Mouse (Mus musculus) forebrain, postnatal 0 days (tissue): ENCODE results near the gene Ltb4r2. TPM values are rescaled to one million over a fixed set of nuclear protein-coding genes. Genes with fewer than 3 reads are reported as not detected.
A peak's percentile ranks its signal among the peaks of the same experiment; 100 is the strongest.

Source experiments
- ATAC-seq: fragments of 200-750 bp; cut with Nextera tagmentation; 2 replicates; pipeline ENCODE4 v1.8.0; 2017; ENCODE audit warnings: mild to moderate bottlenecking, moderate library complexity
- DNase-seq: peaks from one replicate; pipeline ENCODE4 v3.0.0-alpha.2; 2015
- H3K27ac ChIP-seq: fragments of 300-500 bp; sonication (generic); 2 replicates; pipeline ENCODE4 v1.5.1; 2014; ENCODE audit warnings: low read depth, mild to moderate bottlenecking, antibody characterized with exemption, low read length, moderate library complexity, mixed read lengths
- H3K27me3 ChIP-seq: fragments of 300-500 bp; sonication (generic); 2 replicates; pipeline ENCODE4 v1.6.1; 2014; ENCODE audit warnings: mild to moderate bottlenecking, low read length, mixed read lengths; ENCODE audit not compliant: insufficient read depth
- H3K36me3 ChIP-seq: fragments of 300-500 bp; sonication (generic); 2 replicates; pipeline ENCODE4 v1.6.1; 2014; ENCODE audit warnings: mild to moderate bottlenecking, moderate library complexity; ENCODE audit not compliant: insufficient read depth
- H3K4me1 ChIP-seq: fragments of 300-500 bp; sonication (generic); 2 replicates; pipeline ENCODE4 v1.6.1; 2014; ENCODE audit warnings: antibody characterized with exemption; ENCODE audit not compliant: insufficient read depth
- H3K4me2 ChIP-seq: fragments of 300-500 bp; sonication (generic); 2 replicates; pipeline ENCODE4 v1.6.1; 2014; ENCODE audit warnings: low read depth, mild to moderate bottlenecking, moderate library complexity
- H3K4me3 ChIP-seq: fragments of 300-500 bp; sonication (generic); 2 replicates; pipeline ENCODE4 v1.5.1; 2014; ENCODE audit warnings: low read depth, low read length, mixed read lengths
- H3K9ac ChIP-seq: fragments of 300-500 bp; sonication (generic); 2 replicates; pipeline ENCODE4 v1.6.1; 2014; ENCODE audit warnings: mild to moderate bottlenecking
- H3K9me3 ChIP-seq: fragments of 300-500 bp; sonication (generic); 2 replicates; pipeline ENCODE4 v1.6.1; 2016; ENCODE audit warnings: low read length
- CTCF ChIP-seq: sonication (generic); IDR thresholded peaks from 2 replicates; pipeline ENCODE4 v1.5.1; 2016; ENCODE audit warnings: antibody characterized with exemption, control low read depth, low read depth
- WGBS: fragments of 180-500 bp; shearing (Covaris S2); extraction: QIAGEN DNeasy Blood & Tissue Kit; methylation state at CpG from one replicate; pipeline ENCODE4 v1.1.7; 2014; 5-methylcytosine and 5-hydroxymethylcytosine counted together
- polyA plus RNA-seq: library from polyadenylated mRNA; unstranded; fragments of >200 nt; fragmentation: Nextera tagmentation; extraction: Ambion mirVana; gene quantifications from 2 replicates; pipeline ENCODE4 v1.2.1, GENCODE M21; 2015
- total RNA-seq: library from RNA; depleted of rRNA; stranded (reverse); fragments of >200 nt; gene quantifications from 2 replicates; pipeline ENCODE4 v1.2.3, GENCODE M21; 2014

The Ltb4r2 gene
- total and polyA plus RNA-seq, 2 experiments from 2014 or later = 0.38 to 1.1 TPM

- no peak overlapping the region for H3K27ac ChIP-seq
- peaks cover 26% of the 10 kb centered on the region for H3K36me3 ChIP-seq
- DNase-seq = no peak
- ATAC-seq = no peak
- no peak overlapping the region for H3K9ac ChIP-seq
- no peak overlapping the region for H3K4me3 ChIP-seq
- no peak overlapping the region for H3K4me2 ChIP-seq
- 0 out of 2 replicates have a peak, but pooled peaks cover 4% of the 10 kb centered on the region for H3K4me1 ChIP-seq
- 82% methylated on average over 4 of the region's 4 CpGs for WGBS
- H3K27me3 ChIP-seq = no peaks in the 10 kb centered on the region
- H3K9me3 ChIP-seq = no peaks in the 10 kb centered on the region
- TF ChIP-seq CTCF = no peak
Observed at GRCm38 (mm10) chr14:55735758-55736157, 25.5 kb upstream of the Ltb4r2 start.

- WGBS = 89% methylated on average over 9 of the region's 9 CpGs
- no peak for TF ChIP-seq CTCF
Observed at GRCm38 (mm10) chr14:55737086-55737687, 24.0 kb upstream of the Ltb4r2 start.

GRCm38 (mm10) chr14:55743711-55744110 lies 17.5 kb upstream of the Ltb4r2 start:
- Histone ChIP-seq H3K4me1 (0 out of 2 replicates have a peak, but pooled peaks cover 12% of the 10 kb centered on the region), H3K9me3 (no peaks in the 10 kb centered on the region), H3K4me3 (peak overlapping the region; percentile 2; the same call in 1 of the 2 replicates), H3K4me2 (peak overlapping the region; percentile 19; the same call in 1 of the 2 replicates), H3K27ac (no peak overlapping the region), H3K27me3 (no peaks in the 10 kb centered on the region), H3K36me3 (peaks cover 27% of the 10 kb centered on the region), H3K9ac (no peak overlapping the region)
- WGBS = 16% methylated on average over 10 of the region's 10 CpGs
- peak; percentile 73 for ATAC-seq
- peak; percentile 98 for TF ChIP-seq CTCF
- DNase-seq = peak; percentile 86

More at GRCm38 (mm10) chr14:55737086-55737687, 24.0 kb upstream of the Ltb4r2 start:
- Histone ChIP-seq H3K4me1 (no peaks in the 10 kb centered on the region), H3K4me3 (no peak overlapping the region), H3K36me3 (peaks cover 33% of the 10 kb centered on the region), H3K4me2 (no peak overlapping the region), H3K9ac (no peak overlapping the region), H3K27ac (no peak overlapping the region), H3K9me3 (no peaks in the 10 kb centered on the region), H3K27me3 (no peaks in the 10 kb centered on the region)
- ATAC-seq (no peak), DNase-seq (no peak)

- Histone ChIP-seq H3K27ac (peak within 1 kb of the TSS; percentile 62; the same call in 1 of the 2 replicates), H3K9ac (peak within 1 kb of the TSS; percentile 62), H3K27me3 (no peaks in the 10 kb centered on the region), H3K36me3 (peaks cover 24% of the 10 kb centered on the region), H3K9me3 (no peaks in the 10 kb centered on the region), H3K4me1 (0 out of 2 replicates have a peak, but pooled peaks cover 12% of the 10 kb centered on the region), H3K4me3 (peak within 1 kb of the TSS; percentile 87), H3K4me2 (peak within 1 kb of the TSS; percentile 88)
- DNase-seq = peak; percentile 89
- ATAC-seq = peak; percentile 92
- 2% methylated on average over 42 of the region's 48 CpGs for WGBS
- TF ChIP-seq CTCF = no peak
Observed at GRCm38 (mm10) chr14:55745180-55745860, 15.9 kb upstream of the Ltb4r2 start, which contains the start of the genes Dhrs1 and Nop9. Gene Dhrs1 (minus strand): TSS chr14:55745690. Gene Nop9 (plus strand): TSS chr14:55745693.

GRCm38 (mm10) chr14:55745861-55746237 lies 15.4 kb upstream of the Ltb4r2 start:
- 0% methylated on average over 31 of the region's 31 CpGs for WGBS
- peaks cover 24% of the 10 kb centered on the region for H3K36me3 ChIP-seq
- TF ChIP-seq CTCF = no peak
- ATAC-seq (no peak), DNase-seq (no peak)
- peak overlapping the region; percentile 87 for H3K4me3 ChIP-seq
- H3K4me1 ChIP-seq = 0 out of 2 replicates have a peak, but pooled peaks cover 12% of the 10 kb centered on the region
- peak overlapping the region; percentile 62; the same call in 1 of the 2 replicates for H3K27ac ChIP-seq
- H3K4me2 ChIP-seq = peak overlapping the region; percentile 88
- no peaks in the 10 kb centered on the region for H3K9me3 ChIP-seq
- peak overlapping the region; percentile 62 for H3K9ac ChIP-seq
- H3K27me3 ChIP-seq = no peaks in the 10 kb centered on the region

DNA sequence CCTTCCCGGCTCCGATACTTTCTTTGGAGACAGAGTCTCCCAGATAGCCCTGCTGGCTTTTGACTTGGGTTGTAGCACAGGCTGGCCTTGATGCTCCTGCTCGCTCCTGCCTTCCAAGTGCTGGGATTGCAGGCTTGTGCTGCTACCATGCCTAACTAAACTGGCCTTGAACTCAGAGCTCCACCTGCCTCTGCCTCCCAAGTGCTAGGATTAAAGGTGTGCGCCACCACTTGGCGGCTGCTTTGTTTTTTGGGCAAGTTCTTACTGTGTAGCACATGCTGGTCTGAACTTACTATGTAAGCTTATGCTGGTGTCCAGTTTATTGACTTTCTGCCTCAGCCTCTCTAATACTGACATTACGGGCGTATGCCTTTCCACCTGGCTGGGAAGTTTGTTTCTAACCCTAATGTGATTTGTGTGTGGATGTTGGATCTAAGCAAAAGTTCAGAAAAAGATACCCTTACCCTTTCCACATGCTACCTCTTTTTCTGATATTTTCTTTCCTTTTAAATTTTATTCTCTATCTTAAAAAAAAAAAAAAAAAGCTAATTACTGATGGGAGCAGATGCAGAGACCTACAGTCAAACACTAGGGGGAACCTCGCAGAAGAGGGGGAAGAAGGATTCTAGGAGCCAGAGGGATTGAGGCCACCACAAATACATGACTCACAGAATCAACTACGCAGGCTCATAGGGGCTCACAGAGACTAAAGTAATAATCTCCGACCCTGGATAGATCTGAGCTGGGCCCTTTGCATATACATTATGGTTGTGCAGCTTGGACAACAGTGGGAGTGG lies 14.0 kb upstream of the Ltb4r2 start:
- H3K4me1 ChIP-seq = 0 out of 2 replicates have a peak, but pooled peaks cover 12% of the 10 kb centered on the region

More for the DNA sequence above, 14.0 kb upstream of the Ltb4r2 start:
- H3K9ac ChIP-seq = no peak overlapping the region
- H3K4me2 ChIP-seq = peak overlapping the region; percentile 88
- WGBS = 90% methylated on average over 10 of the region's 10 CpGs
- H3K9me3 ChIP-seq = no peaks in the 10 kb centered on the region
- H3K27me3 ChIP-seq = no peaks in the 10 kb centered on the region
- DNase-seq (no peak), ATAC-seq (no peak)
- peaks cover 30% of the 10 kb centered on the region for H3K36me3 ChIP-seq
- no peak overlapping the region for H3K27ac ChIP-seq
- H3K4me3 ChIP-seq = no peak overlapping the region
- no peak for TF ChIP-seq CTCF
